Mouse (Mus musculus) bone marrow macrophage, adult 2 months (primary cell): ENCODE measurements around the gene Sall4.

Experiments used
- CTCF ChIP-seq: IDR thresholded peaks from 2 replicates; pipeline ENCODE4 v1.5.1; 2012; ENCODE audit warnings: low read depth, mild to moderate bottlenecking, low read length, moderate library complexity
- POLR2A ChIP-seq: IDR thresholded peaks from 2 replicates; pipeline ENCODE4 v1.6.1; 2012; ENCODE audit warnings: mild to moderate bottlenecking, low read depth, low read length, borderline replicate concordance

DNA sequence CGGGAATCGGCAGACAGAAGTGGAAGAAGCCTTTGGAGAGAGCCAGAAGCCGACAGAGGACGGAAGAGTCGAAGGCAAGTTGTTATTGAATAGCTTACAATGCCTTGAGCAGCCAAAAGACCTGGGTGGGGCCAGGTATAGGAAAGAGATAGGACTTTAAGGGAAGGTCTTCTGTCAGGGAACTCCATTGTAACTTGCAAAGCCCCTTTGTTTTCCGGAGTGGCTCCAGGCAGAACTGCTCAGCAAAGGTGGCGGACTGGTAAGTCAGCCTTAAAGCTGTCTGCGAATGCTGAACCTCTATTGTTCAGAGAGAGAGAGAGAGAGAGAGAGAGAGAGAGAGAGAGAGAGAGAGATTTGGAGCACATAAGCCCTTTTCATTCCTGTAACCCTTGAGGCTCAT is 1.5 kb upstream of the Sall4 start:
- no peak for TF ChIP-seq CTCF
- TF ChIP-seq POLR2A: no peak
